Mouse (Mus musculus): ENCODE data around the gene Ing1. TPM values are rescaled to one million over a fixed set of nuclear protein-coding genes. Genes with fewer than 3 reads are reported as not detected.
"Not testable (repeated sequence)": the region's sequence is repeated elsewhere in the genome, so short reads cannot be mapped to it uniquely, and the experiment has no call there.

Ing1 gene
- polyA plus RNA-seq, 1 experiment from 2014 or later: 19.5 TPM

- peak; percentile 20; the same call in 1 of the 2 replicates for ATAC-seq
- Histone ChIP-seq H3K27ac (ENCODE audit: low read depth, low read length) (no peak overlapping the region), H3K9ac (ENCODE audit: low read depth, low read length) (no peak overlapping the region), H3K36me3 (ENCODE audit: control insufficient read depth, insufficient read depth) (peaks cover 29% of the 10 kb centered on the region), H3K4me1 (replicated peaks; ENCODE audit: control insufficient read depth, insufficient read depth, low read length) (no peaks in the 10 kb centered on the region), H3K27me3 (replicated peaks; ENCODE audit: control insufficient read depth, insufficient read depth, low read length) (no peaks in the 10 kb centered on the region), H3K4me3 (ENCODE audit: low read depth, low read length) (no peak overlapping the region), H3K9me3 (ENCODE audit: control insufficient read depth) (no peaks in the 10 kb centered on the region), H3K4me2 (replicated peaks; ENCODE audit: low read depth) (no peak overlapping the region)
- 58% methylated on average over 3 of the region's 3 CpGs for WGBS
- TF ChIP-seq CTCF (IDR thresholded peaks at IDR 0.05; ENCODE audit: low read depth): peak; percentile 74
Observed at GRCm38 (mm10) chr8:11544386-11544785, 11.0 kb upstream of the Ing1 start.

GRCm38 (mm10) chr8:11547063-11547462 is 8.3 kb upstream of the Ing1 start:
- no peak for ATAC-seq

GRCm38 (mm10) chr8:11549706-11550105 is 5.7 kb upstream of the Ing1 start:
- Histone ChIP-seq H3K4me1 (replicated peaks; ENCODE audit: control insufficient read depth, insufficient read depth, low read length) (0 out of 2 replicates have a peak, but pooled peaks cover 4% of the 10 kb centered on the region), H3K4me3 (ENCODE audit: low read depth, low read length) (peak overlapping the region; percentile 69), H3K27ac (ENCODE audit: low read depth, low read length) (0 out of 2 replicates have a peak overlapping the region, but pooled peaks have one; percentile 3), H3K36me3 (ENCODE audit: control insufficient read depth, insufficient read depth) (peaks cover 8% of the 10 kb centered on the region; the same call in 1 of the 2 replicates), H3K4me2 (replicated peaks; ENCODE audit: low read depth) (peak overlapping the region; percentile 91), H3K9ac (ENCODE audit: low read depth, low read length) (no peak overlapping the region), H3K27me3 (replicated peaks; ENCODE audit: control insufficient read depth, insufficient read depth, low read length) (no peaks in the 10 kb centered on the region), H3K9me3 (ENCODE audit: control insufficient read depth) (no peaks in the 10 kb centered on the region)
- no peak for ATAC-seq
- WGBS: 16% methylated on average over 7 of the region's 7 CpGs
- TF ChIP-seq CTCF (IDR thresholded peaks at IDR 0.05; ENCODE audit: low read depth): peak; percentile 80

More at GRCm38 (mm10) chr8:11547063-11547462, 8.3 kb upstream of the Ing1 start:
- peaks cover 13% of the 10 kb centered on the region for H3K36me3 ChIP-seq (ENCODE audit: control insufficient read depth, insufficient read depth)
- no peak overlapping the region for H3K27ac ChIP-seq (ENCODE audit: low read depth, low read length)
- no peaks in the 10 kb centered on the region for H3K9me3 ChIP-seq (ENCODE audit: control insufficient read depth)
- H3K9ac ChIP-seq (ENCODE audit: low read depth, low read length): no peak overlapping the region
- H3K27me3 ChIP-seq (replicated peaks; ENCODE audit: control insufficient read depth, insufficient read depth, low read length): no peaks in the 10 kb centered on the region
- no peak overlapping the region for H3K4me2 ChIP-seq (replicated peaks; ENCODE audit: low read depth)
- H3K4me3 ChIP-seq (ENCODE audit: low read depth, low read length): no peak overlapping the region
- 0 out of 2 replicates have a peak, but pooled peaks cover 4% of the 10 kb centered on the region for H3K4me1 ChIP-seq (replicated peaks; ENCODE audit: control insufficient read depth, insufficient read depth, low read length)
- TF ChIP-seq CTCF (IDR thresholded peaks at IDR 0.05; ENCODE audit: low read depth): peak; percentile 69
- WGBS: 70% methylated on average over 6 of the region's 6 CpGs

- H3K36me3 ChIP-seq (ENCODE audit: control insufficient read depth, insufficient read depth): peaks cover 8% of the 10 kb centered on the region; the same call in 1 of the 2 replicates
- peak within 1 kb of the TSS; percentile 91 for H3K4me2 ChIP-seq (replicated peaks; ENCODE audit: low read depth)
- no peaks in the 10 kb centered on the region for H3K9me3 ChIP-seq (ENCODE audit: control insufficient read depth)
- H3K4me3 ChIP-seq (ENCODE audit: low read depth, low read length): peak within 1 kb of the TSS; percentile 69
- H3K4me1 ChIP-seq (replicated peaks; ENCODE audit: control insufficient read depth, insufficient read depth, low read length): 0 out of 2 replicates have a peak, but pooled peaks cover 4% of the 10 kb centered on the region
- TF ChIP-seq CTCF (IDR thresholded peaks at IDR 0.05; ENCODE audit: low read depth): peak; percentile 5; the same call in 1 of the 2 replicates
- no peaks in the 10 kb centered on the region for H3K27me3 ChIP-seq (replicated peaks; ENCODE audit: control insufficient read depth, insufficient read depth, low read length)
- peak within 1 kb of the TSS; percentile 76 for H3K9ac ChIP-seq (ENCODE audit: low read depth, low read length)
- H3K27ac ChIP-seq (ENCODE audit: low read depth, low read length): peak within 1 kb of the TSS; percentile 87
- WGBS: under 1% methylated on average over 53 of the region's 53 CpGs
- peak; percentile 76 for ATAC-seq
Observed at GRCm38 (mm10) chr8:11550281-11550948, 5.0 kb upstream of the Ing1 start, which contains the start of gene Cars2. TSS of gene Cars2 (minus strand) at chr8:11550783.

GRCm38 (mm10) chr8:11551497-11551896 is 3.9 kb upstream of the Ing1 start:
- not testable (repeated sequence) for ATAC-seq; H3K27ac ChIP-seq (ENCODE audit: low read depth, low read length); H3K4me1 ChIP-seq (replicated peaks; ENCODE audit: control insufficient read depth, insufficient read depth, low read length); H3K4me3 ChIP-seq (ENCODE audit: low read depth, low read length); H3K36me3 ChIP-seq (ENCODE audit: control insufficient read depth, insufficient read depth); H3K9me3 ChIP-seq (ENCODE audit: control insufficient read depth); H3K9ac ChIP-seq (ENCODE audit: low read depth, low read length); H3K4me2 ChIP-seq (replicated peaks; ENCODE audit: low read depth); H3K27me3 ChIP-seq (replicated peaks; ENCODE audit: control insufficient read depth, insufficient read depth, low read length)
- TF ChIP-seq CTCF (IDR thresholded peaks at IDR 0.05; ENCODE audit: low read depth): peak; percentile 39; the same call in 1 of the 2 replicates
- whole genome bisulfite sequencing: 73% methylated on average over 3 of the region's 4 CpGs

- Histone ChIP-seq H3K9ac (ENCODE audit: low read depth, low read length) (no peak overlapping the region), H3K9me3 (ENCODE audit: control insufficient read depth) (no peaks in the 10 kb centered on the region), H3K4me1 (replicated peaks; ENCODE audit: control insufficient read depth, insufficient read depth, low read length) (0 out of 2 replicates have a peak, but pooled peaks cover 4% of the 10 kb centered on the region), H3K36me3 (ENCODE audit: control insufficient read depth, insufficient read depth) (peaks cover 2% of the 10 kb centered on the region; the same call in 1 of the 2 replicates), H3K4me2 (replicated peaks; ENCODE audit: low read depth) (no peak overlapping the region), H3K27ac (ENCODE audit: low read depth, low read length) (no peak overlapping the region), H3K27me3 (replicated peaks; ENCODE audit: control insufficient read depth, insufficient read depth, low read length) (no peaks in the 10 kb centered on the region), H3K4me3 (ENCODE audit: low read depth, low read length) (no peak overlapping the region)
- TF ChIP-seq CTCF (IDR thresholded peaks at IDR 0.05; ENCODE audit: low read depth): no peak
- 84% methylated on average over 10 of the region's 10 CpGs for WGBS
- no peak for ATAC-seq
Observed at GRCm38 (mm10) chr8:11552390-11552789, 3.0 kb upstream of the Ing1 start.

All from intestine, postnatal 0 days (tissue).